Mouse (Mus musculus) heart, postnatal 10 days (tissue): ENCODE results near the gene Erg. TPM values are rescaled to one million over a fixed set of nuclear protein-coding genes. Genes with fewer than 3 reads are reported as not detected.

ENCODE experiments used
- DNase-seq, 2 experiments: peaks; one replicate each; pipeline ENCODE4 v3.0.0; 2021
- intact Hi-C: fragments of 180-260 bp; cut with DNase I; formaldehyde crosslinking; loops from one replicate; pipeline ENCODE4 v1.15.1; 2025
- total RNA-seq, 2 experiments: library from RNA; stranded (reverse); gene quantifications; 2 replicates each; pipeline ENCODE4 v1.2.3; 2021

Gene Erg
- total RNA-seq, 2 experiments from 2014 or later: 49.6 to 54.5 TPM

DNA sequence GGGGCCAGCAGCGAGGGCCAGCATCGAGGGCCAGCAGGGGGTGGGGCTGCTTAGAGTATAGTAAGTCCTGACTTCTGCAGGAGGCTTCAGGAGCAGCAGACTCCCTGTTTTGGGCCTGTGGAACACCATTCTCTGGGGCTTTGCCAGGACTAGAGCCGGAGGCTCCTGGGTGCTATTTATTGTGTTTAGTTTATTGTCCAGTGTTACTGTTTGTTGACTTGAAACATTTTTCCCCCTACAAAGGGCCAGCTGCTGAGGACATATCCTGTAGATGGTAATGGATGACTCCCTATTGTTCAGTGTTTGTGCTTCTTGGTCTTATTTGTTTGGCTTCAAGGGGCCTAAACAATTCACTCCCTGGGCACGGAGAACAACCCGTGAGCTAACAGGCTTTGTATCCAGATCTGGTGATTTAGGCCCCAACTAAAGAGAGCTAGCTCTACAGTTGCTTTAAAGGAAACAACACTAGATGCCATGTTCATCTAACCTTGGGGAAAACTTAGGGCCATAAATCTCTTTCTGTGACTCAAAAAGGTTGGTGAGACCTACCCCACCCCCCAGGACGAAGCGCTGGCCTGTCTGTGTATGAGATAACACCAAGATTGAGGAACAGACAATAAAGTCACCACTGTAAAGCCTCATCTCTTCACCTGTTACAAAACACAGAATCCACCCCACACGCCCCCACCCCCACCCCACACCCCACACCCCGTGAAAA is 137.6 kb downstream of the Erg start:
- intact Hi-C loops: no loop called here
- no peak for DNase-seq

DNA sequence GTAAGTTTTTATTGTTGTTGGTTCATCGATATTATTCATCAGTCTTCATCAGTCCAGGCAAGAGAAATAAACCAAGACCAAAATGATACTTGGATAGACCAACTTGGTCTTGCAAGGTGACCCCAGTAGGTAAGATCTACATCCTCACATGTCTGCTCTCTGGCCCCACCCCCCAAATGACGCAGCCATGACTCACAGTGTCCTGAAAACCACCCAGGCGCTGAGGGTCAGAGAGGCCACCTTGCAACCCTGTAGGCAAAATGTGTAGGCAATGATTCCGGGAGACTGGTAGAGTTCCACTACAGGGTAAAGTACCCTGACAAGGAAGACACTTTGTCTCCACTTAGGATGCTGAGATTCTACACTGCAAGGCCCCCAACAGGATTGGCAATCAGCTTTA is 138.5 kb downstream of the Erg start:
- intact Hi-C loops: no loop called here
- no peak for DNase-seq

DNA sequence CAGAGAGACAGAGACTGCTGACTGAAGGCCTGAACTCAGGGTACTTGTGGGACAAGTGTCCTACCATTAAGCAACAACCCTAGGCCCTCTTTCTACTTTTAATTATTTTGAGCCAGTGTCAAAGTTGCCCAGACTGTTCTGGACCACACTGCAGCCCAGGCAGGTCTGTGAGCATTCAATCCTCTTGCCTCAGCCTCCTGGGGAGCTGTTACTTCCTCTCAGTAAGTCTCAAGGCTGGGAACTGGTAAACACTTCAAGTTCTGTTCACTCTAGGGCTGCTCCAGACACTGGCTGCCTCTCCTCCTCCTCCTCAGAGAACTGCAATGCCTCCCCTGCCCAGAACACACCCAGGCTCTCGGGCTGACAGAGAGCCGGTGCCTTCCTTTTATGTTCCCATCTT is 140.0 kb downstream of the Erg start:
- intact Hi-C loops: no loop called here
- no peak for DNase-seq

DNA sequence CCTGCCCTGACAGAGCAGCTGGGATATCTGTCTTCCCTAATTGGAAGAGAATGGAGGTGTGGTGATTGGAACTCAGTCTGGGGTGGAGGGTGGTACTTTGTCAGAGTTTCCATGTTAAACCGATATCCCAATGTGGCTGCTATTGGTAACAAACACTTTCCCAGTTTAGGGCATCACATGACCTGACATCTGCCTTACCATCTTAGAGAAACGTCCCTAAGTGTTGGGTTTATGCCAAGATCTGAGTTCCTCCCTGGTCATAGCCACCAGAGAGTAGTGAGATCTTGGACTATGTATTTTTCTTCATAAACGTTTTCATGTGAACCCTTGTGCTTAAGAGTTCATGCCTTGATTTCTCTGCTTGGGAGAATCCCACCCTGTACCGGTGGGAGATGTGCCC is 144.4 kb downstream of the Erg start:
- intact Hi-C loops: no loop called here
- no peak for DNase-seq

DNA sequence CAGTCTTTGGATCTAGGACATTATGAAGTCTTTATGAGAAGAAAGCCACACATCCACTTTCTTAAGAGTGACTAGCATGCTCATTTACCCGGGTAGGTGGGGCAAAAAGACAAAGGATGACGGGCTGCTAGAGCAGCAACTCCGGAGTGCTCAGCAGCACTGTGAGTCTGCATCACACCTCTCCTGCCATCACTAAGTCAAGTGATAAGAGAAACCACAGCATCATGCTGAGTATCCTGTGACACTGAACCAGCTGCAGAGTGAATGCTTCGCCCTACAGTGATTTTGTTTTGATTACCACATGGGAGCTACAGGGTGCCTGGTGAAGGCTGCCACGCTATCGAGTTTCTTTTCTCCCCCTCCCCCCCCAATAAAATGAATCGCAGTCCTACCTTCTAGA is 145.2 kb downstream of the Erg start:
- intact Hi-C loops: no loop called here
- no peak for DNase-seq

DNA sequence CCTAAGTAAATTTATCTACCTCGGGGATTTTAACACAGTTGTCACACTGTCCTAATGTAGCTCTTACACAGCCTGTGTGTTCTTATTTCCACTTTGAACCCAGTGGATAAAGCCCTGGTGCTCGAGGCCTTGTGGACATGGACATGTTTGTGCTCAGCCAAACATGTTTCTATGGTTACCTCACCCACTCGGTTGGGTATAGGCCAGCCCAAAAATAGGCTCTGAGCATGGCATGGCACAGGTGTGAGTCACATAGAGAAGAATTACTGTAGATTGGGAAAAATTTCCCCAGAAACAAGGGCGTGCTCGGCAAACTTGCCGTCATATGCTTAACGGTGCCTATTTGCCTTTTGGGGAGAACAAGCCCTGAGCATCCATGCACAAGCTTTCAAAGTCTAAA is 146.1 kb downstream of the Erg start:
- intact Hi-C loops: no loop called here
- peak; percentile 60 for DNase-seq

DNA sequence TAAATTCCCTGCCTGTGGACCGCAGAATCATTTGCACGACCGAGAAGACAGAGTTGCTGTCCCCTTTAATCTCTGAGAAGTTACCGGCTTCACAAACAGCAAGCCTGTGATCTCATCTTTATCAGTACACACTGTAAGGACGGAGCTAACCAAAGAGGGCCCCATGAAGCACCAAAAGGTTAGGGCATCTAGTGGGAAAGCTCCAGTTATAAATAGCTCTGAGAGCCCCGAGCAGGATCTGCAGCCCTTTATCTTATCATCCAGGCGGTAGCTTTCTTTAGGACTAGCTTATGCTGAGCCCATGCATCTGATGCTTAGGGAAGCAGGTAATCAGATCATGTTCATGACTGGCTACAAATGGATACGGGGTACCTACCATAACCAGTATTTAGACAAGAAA is 146.6 kb downstream of the Erg start:
- peak in 1 of 2 experiments; percentile 43 for DNase-seq
- intact Hi-C loops: no loop called here

DNA sequence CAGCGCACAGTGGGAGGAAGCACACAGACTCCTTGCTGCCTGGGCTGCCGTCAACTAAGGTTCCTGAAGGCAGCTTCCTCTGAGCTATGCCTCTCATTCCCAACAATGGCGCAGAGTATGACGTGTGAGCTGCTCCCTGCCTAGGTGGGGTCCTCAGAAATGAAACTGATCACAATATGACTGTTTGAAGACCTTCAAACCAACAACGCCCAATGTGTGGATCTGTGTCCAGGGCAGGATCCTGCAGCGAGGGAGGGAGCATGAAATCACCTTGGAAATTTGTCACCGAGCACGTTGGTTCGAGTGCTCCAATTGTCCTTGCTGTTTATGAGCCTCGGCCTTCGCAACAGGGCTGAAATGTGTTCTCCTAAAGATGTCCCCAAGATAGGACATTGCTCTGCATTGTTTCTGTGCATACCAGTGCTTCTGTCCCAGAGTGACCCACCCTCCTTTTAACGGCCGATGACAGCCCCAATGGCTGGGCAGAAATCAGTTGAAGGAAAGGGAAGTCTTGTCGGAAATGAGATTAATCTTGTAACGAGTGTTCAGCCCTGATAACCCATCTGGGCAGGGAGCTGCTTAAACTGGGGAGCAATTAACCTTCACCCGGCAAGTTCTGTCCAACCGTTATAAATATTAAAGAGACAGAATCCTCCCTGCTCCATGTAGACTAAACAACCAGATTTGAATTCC is 147.4 kb downstream of the Erg start:
- intact Hi-C loops: no loop called here
- peak; percentile 61 to 64 for DNase-seq

DNA sequence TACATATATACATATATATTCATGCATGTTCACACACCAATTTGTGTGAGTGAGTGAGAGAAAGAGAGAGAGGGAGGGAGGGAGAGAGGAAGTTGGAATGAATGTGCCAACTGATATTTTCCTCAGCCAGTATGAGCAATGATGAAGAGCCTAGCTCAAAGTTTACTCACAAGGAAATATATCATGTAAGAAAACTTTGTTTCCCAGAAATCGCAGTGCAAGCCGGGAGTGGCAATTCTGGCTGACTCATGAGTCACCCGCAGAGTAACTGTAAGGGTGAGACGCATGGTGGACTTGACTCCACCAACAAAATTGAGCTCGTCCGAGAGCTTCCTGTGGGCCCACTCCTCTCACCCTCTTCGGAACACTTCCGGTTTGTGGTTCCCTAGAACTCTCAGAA is 149.8 kb downstream of the Erg start:
- intact Hi-C loops: no loop called here
- DNase-seq: no peak

DNA sequence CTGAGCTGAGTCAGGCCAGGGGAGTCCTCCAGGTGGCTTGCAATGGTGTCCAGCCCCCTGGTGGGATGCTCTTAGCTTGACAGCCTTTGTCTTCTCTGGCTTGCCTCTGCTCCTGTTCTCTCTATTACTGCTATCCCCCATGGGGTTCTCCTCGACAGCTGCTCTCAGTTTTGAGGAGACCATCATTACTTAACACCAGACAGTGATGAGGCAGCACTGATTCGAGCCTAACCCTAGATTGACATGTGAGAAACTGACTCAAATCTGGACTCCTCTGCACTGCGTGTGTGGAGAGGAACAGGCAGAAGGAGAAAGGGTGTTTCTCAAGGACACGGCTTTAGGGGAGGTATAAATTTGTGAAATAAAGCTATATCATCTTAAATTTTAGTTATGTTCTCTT is 150.3 kb downstream of the Erg start:
- DNase-seq: no peak
- intact Hi-C loops: no loop called here

DNA sequence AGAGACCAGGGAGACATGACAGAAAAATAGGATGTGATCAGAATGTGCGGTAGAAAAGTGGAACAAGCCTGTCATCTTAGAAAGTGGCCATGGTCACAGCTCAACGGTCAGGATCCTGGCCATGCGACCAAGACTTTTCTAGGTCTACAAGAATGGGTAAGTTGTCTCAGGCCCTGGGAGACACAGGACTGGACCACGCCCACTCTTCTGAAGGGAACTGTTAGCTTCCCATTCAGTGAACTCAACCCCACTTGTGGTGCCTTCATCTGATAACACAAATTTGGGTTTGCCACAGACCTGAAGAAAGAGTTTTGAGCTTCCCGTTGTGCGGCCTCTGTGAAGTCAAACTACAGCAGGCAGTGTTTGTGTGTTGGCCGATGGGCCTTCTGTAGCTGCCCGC is 152.0 kb downstream of the Erg start:
- no peak for DNase-seq
- intact Hi-C loops: no loop called here

DNA sequence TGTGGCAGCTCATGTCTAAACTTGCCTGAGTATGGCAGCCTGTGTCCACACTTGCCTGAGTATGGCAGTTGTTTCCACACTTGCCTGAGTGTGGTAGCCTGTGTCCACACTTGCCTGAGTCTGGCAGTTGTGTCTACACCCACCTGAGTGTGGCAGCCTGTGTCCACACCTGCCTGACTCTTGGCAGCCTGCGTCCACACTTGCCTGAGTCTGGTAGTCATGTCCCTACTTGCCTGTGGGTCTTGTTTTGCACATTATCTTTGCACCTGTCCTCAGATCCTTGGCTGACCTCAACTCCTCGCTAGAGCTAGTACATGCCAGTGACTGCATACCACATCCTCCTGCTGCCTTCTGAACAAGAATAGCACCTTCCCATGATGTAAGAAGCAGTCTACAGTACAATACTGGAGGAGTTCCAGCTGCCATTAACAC is 153.8 kb downstream of the Erg start:
- intact Hi-C loops: no loop called here

DNA sequence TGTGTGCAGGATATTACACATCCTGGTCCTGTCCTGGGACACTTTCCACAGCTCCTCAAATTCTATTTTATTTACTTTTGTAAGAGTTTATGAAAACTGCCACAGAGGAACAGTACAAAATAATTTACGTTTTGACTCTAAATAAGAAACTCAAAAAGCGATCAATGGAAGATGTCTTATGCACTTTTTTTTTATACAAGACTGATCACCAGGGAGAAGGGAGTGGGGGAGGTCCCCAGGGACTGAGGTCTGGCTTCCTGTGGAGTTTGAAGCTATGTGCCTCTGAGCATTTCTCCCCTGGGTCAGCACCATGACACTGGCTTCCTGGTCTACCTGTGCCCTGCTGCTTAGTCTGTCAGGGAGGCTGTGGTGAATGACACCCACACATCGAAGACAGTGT is 156.5 kb downstream of the Erg start:
- no peak for DNase-seq
- intact Hi-C loops: loop anchor here (2.0 kb wide), 1 partner anchor 27 kb away; no protein-coding TSS in a partner anchor

More for the DNA sequence above, 153.8 kb downstream of the Erg start:
- peak; percentile 63 to 72 for DNase-seq

DNA sequence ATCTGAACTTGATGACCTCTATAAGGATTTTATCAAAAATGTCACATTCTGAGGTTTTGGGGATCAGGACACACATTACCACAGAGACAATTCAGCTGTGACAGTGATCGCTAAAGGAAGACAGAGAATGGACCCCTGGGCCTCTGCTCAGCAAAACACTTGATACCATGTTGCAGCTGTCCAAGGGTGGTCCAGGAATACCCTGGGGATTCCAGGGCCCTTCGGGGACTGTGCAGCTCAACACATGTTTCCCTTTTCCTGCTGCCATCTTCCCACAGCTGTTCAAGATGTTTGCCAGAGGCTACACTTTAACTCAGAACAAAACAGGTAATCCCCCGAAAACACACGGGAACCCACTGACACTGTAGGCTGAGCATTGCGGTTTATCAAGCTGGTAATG is 158.2 kb downstream of the Erg start:
- DNase-seq: no peak
- intact Hi-C loops: no loop called here

DNA sequence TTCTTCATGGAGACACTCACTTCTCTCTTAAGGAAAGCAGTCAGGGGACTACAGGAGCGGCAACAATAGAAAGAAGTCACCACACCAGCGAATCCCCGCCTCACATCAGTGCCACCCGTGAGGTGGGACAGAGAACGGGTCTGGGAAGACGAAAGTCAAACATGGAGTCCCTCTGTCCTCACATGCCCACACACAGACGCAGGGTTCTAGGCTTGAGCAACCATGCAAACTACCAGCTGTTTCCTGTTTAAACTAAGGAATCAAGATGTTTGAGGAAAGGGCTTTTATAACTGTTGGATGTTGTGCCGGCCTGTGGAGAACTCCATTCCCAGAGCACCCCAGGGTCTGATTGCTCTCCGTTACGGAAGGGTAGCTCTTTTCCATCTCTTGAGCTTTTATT is 158.9 kb downstream of the Erg start:
- intact Hi-C loops: no loop called here
- DNase-seq: no peak

DNA sequence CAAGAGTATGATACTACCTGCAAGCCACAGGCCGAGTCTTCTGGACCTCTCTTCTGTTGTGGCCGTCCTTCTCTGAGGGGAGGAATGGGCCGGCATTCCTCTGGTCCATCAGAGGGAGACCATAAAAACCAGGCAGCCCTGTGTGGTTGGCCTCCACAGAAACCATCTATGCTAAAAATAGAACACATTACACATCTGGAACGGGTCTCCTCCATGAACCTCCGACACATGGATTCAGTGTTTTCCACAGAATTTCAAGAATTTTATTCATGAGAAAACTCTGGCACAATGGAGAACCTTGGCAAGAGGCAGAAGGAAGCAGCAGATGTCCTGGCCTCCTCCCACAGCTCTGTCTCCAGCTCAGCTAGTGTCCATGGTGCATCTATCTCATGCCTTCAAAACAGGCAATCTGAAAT is 163.7 kb downstream of the Erg start:
- peak; percentile 36 to 45 for DNase-seq
- intact Hi-C loops: no loop called here

DNA sequence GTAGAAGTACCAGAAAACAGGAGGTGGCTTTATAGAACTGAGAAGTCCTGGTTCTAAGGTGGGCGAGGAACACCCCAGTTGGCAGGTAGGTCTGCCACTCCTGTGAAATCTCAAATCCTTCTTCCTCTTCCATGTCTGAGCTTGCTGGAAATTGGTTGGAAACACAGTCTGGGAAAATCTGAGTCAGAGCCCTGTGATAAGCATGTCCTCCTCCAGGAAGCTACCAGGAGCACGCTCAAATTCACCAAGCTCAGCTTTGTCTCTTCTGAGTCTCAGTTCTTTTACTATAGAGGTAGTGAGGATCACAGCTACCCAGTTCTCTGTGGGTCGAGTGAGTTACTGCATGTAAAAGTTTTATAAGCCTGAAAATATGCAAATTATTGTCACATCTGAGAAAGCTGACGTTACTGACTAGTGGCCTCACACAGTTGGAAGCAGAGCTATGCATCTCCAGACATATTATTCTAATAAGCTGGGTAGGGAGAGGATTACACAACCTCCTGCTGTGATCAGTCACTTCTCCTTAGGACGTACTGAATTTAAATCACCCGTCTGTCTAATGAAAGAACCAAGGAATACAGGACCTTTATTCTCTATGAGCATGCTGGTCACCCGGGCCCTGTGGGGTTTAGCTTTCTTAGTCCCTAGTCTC is 165.0 kb downstream of the Erg start:
- intact Hi-C loops: no loop called here

DNA sequence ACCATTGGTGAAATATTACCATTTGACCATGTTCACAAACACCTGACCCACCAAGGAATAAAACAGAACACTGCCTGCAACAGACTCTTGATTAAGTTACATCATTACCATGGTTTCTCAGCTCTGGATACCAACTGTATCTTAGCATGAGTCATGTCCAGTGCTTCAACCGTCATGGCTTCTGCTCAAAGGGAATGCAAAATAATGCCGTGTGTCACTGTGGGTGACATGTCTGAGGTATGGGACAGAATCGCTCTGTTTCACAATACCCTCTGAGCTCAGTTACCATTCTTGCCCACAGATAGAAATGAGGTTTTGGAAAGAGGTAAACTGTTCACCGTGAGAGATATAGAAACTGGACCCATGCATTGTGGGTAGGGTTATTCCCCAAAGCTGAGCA is 170.5 kb downstream of the Erg start:
- DNase-seq: no peak
- intact Hi-C loops: no loop called here

More for the DNA sequence above, 165.0 kb downstream of the Erg start:
- DNase-seq: no peak

DNA sequence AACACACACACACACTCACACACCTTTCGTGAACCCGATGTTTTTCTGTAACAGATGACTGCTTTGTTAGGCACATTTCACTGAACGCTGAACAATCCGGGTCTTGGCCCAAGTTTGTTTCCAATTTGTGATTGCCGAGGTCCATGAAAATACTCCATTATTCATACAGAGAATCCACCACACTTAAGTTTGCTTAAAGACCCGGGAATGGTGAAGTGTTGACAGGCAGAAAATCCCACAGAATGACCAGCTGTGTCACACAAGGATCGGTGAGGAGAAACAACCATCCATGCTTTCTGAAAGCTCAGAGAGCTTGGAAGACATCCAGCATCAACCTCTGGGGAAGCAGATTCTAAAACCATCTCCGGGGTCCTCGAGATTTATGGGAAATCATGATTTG is 171.0 kb downstream of the Erg start:
- intact Hi-C loops: no loop called here
- DNase-seq: no peak

DNA sequence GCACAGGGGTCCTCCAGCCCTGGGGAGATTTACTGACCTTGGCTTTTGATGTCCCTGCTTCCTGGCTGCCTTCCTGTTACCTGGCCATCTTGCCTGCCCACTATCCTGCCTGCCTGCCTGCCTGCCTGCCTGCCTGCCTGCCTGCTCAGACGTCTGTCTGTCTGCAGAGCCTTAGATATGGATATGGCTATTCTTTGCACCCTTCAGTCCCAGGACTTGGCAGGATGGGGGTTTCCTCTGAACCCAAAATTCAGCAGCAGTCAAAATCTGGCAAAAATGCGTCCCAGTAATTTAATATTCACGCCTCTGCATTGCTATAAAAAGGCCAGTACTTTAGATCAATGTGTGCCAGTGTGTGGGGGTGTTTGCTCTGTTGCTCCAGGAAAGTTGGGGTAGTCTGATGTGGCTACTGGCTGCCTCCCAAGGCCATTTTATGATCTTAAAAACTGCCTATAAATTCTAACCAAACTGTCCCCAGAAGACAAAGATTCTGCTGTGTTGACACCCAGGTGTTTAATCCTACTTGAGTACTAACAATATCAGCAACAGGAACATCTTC is 172.9 kb downstream of the Erg start:
- DNase-seq: no peak
- intact Hi-C loops: no loop called here

DNA sequence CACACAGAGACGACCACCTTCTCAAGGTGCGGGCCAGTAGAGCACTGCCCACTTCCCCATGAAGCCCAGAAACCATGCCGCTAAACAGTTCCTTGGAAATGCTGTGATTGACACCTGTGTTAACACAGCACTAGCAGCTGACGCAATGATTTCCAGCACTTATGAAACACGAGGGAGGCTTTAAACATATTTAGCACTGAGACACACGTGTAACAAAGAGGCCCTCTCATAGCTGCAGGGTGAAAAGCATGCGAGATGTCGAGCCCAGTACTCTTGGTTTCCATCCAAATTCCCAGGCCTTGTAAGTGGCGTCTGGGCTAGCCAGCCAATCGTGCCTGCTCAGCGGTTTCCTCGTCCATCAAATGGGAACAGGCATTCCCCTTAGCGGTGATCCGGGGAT is 178.3 kb downstream of the Erg start:
- intact Hi-C loops: no loop called here
- DNase-seq: no peak

DNA sequence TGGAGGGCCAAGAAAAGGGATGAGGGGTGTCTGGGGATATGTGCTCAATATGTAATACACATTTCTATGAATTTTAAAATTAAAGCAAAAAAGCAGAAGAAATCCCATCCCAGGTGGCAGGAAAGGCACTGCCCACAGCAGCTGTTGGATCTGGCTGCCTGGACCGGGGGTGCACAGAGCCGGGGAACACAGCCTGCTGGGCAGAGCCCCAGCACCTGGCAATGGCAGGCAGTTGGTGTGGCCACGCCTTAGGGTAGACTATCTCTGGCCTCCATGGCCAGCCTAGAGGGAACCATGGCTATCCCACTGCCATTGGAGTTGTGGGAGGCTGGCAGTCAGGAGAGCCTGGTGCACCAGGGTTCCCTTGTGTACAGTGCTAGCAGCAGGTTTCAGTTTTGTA is 180.9 kb downstream of the Erg start:
- intact Hi-C loops: no loop called here
- no peak for DNase-seq
